Mouse (Mus musculus) E14TG2a.4 (cell line): ENCODE results near the gene Btnl1.

Experiments used
- H3K27me3 ChIP-seq: 2 replicates; pipeline ENCODE4 v1.6.1; 2014; ENCODE audit warnings: low read length, control low read depth; ENCODE audit not compliant: insufficient read depth
- H3K36me3 ChIP-seq: 2 replicates; pipeline ENCODE4 v1.6.1; 2014; ENCODE audit warnings: low read length, control low read depth; ENCODE audit not compliant: insufficient read depth
- H3K4me1 ChIP-seq: replicated peaks from 2 replicates; pipeline ENCODE4 v1.6.1; 2014; ENCODE audit warnings: low read depth, low read length, control low read depth
- H3K4me3 ChIP-seq: replicated peaks from 2 replicates; pipeline ENCODE4 v1.5.1; 2014; ENCODE audit warnings: mild to moderate bottlenecking, low read length
- H3K9me3 ChIP-seq: 2 replicates; pipeline ENCODE4 v1.6.1; 2014; ENCODE audit warnings: low read length, control low read depth
- CTCF ChIP-seq: conservative IDR thresholded peaks from 2 replicates; pipeline ENCODE4 v1.5.1; 2014; ENCODE audit warnings: low read length
- NANOG ChIP-seq: IDR thresholded peaks from 2 replicates; pipeline ENCODE4 v1.6.1; 2014; ENCODE audit warnings: borderline replicate concordance, low read length, mixed read lengths
- POU5F1 ChIP-seq: IDR thresholded peaks from 2 replicates; pipeline ENCODE4 v1.6.1; 2014; ENCODE audit warnings: low read length, borderline replicate concordance

Btnl1 gene

GRCm38 (mm10) chr17:34376847-34377246 is at the start of gene Btnl1:
TSS of gene Btnl1 (plus strand) at chr17:34377132.
- Histone ChIP-seq H3K9me3 (no peaks in the 10 kb centered on the region), H3K4me3 (no peak within 1 kb of the TSS), H3K36me3 (no peaks in the 10 kb centered on the region), H3K27me3 (peaks cover 18% of the 10 kb centered on the region), H3K4me1 (peaks cover 14% of the 10 kb centered on the region)
- TF ChIP-seq POU5F1 (no peak), CTCF (no peak), NANOG (no peak)

- TF ChIP-seq CTCF (no peak), POU5F1 (no peak), NANOG (no peak)
These were observed 47.1 kb upstream of the Btnl1 start for GRCm38 (mm10) chr17:34329807-34330206.

GRCm38 (mm10) chr17:34331200-34331599 is 45.7 kb upstream of the Btnl1 start:
- peaks cover 6% of the 10 kb centered on the region; the same call in 1 of the 2 replicates for H3K27me3 ChIP-seq
- TF ChIP-seq CTCF, result no peak
- no peak for TF ChIP-seq POU5F1
- TF ChIP-seq NANOG, result no peak
- H3K9me3 ChIP-seq, result no peaks in the 10 kb centered on the region
- H3K4me3 ChIP-seq, result no peak overlapping the region
- H3K4me1 ChIP-seq, result peaks cover 4% of the 10 kb centered on the region; the same call in 1 of the 2 replicates
- H3K36me3 ChIP-seq, result no peaks in the 10 kb centered on the region

More at GRCm38 (mm10) chr17:34329807-34330206, 47.1 kb upstream of the Btnl1 start:
- no peaks in the 10 kb centered on the region for H3K36me3 ChIP-seq
- H3K9me3 ChIP-seq, result no peaks in the 10 kb centered on the region
- H3K4me1 ChIP-seq, result peaks cover 4% of the 10 kb centered on the region; the same call in 1 of the 2 replicates
- H3K27me3 ChIP-seq, result 0 out of 2 replicates have a peak, but pooled peaks cover 3% of the 10 kb centered on the region
- H3K4me3 ChIP-seq, result no peak overlapping the region

- H3K27me3 ChIP-seq, result peaks cover 3% of the 10 kb centered on the region; the same call in 1 of the 2 replicates
- H3K9me3 ChIP-seq, result peaks cover 35% of the 10 kb centered on the region
- TF ChIP-seq NANOG (peak; percentile 93), POU5F1 (peak; percentile 37; the same call in 1 of the 2 replicates), CTCF (no peak)
- no peaks in the 10 kb centered on the region for H3K36me3 ChIP-seq
- no peaks in the 10 kb centered on the region for H3K4me1 ChIP-seq
- no peak overlapping the region for H3K4me3 ChIP-seq
These were observed 36.1 kb upstream of the Btnl1 start for GRCm38 (mm10) chr17:34340619-34341402.

GRCm38 (mm10) chr17:34344882-34345281 is 32.0 kb upstream of the Btnl1 start:
- TF ChIP-seq POU5F1 (no peak), NANOG (no peak)
- H3K36me3 ChIP-seq, result no peaks in the 10 kb centered on the region
- peaks cover 35% of the 10 kb centered on the region for H3K9me3 ChIP-seq
- H3K27me3 ChIP-seq, result no peaks in the 10 kb centered on the region
- H3K4me1 ChIP-seq, result no peaks in the 10 kb centered on the region
- H3K4me3 ChIP-seq, result no peak overlapping the region

GRCm38 (mm10) chr17:34345486-34345885 is 31.4 kb upstream of the Btnl1 start:
- TF ChIP-seq POU5F1, result no peak
- Histone ChIP-seq H3K9me3 (peaks cover 33% of the 10 kb centered on the region), H3K36me3 (no peaks in the 10 kb centered on the region), H3K27me3 (no peaks in the 10 kb centered on the region; the same call in 1 of the 2 replicates), H3K4me1 (no peaks in the 10 kb centered on the region), H3K4me3 (no peak overlapping the region)

GRCm38 (mm10) chr17:34346041-34346440 is 30.9 kb upstream of the Btnl1 start:
- no peaks in the 10 kb centered on the region for H3K36me3 ChIP-seq
- no peak overlapping the region for H3K4me3 ChIP-seq
- peaks cover 3% of the 10 kb centered on the region for H3K27me3 ChIP-seq
- H3K9me3 ChIP-seq, result peaks cover 31% of the 10 kb centered on the region
- no peak for TF ChIP-seq POU5F1
- no peak for TF ChIP-seq CTCF
- no peak for TF ChIP-seq NANOG
- H3K4me1 ChIP-seq, result no peaks in the 10 kb centered on the region

GRCm38 (mm10) chr17:34347606-34348308 is 29.2 kb upstream of the Btnl1 start:
- H3K27me3 ChIP-seq, result peaks cover 13% of the 10 kb centered on the region
- H3K9me3 ChIP-seq, result peaks cover 23% of the 10 kb centered on the region

More at GRCm38 (mm10) chr17:34347606-34348308, 29.2 kb upstream of the Btnl1 start:
- no peaks in the 10 kb centered on the region for H3K4me1 ChIP-seq
- H3K36me3 ChIP-seq, result no peaks in the 10 kb centered on the region
- H3K4me3 ChIP-seq, result no peak overlapping the region
- TF ChIP-seq POU5F1, result no peak
- TF ChIP-seq NANOG, result no peak
- no peak for TF ChIP-seq CTCF
